Mouse (Mus musculus) midbrain, embryonic 12.5 days (tissue): ENCODE results near the gene Zc3h10. TPM values are rescaled to one million over a fixed set of nuclear protein-coding genes. Genes with fewer than 3 reads are reported as not detected.
"Not testable (repeated sequence)": the region's sequence is repeated elsewhere in the genome, so short reads cannot be mapped to it uniquely, and the experiment has no call there.

Source experiments
- ATAC-seq: fragments of 200-750 bp; cut with Nextera tagmentation; 2 replicates; pipeline ENCODE4 v1.8.0; 2017; ENCODE audit warnings: low read depth, moderate TSS enrichment, moderate library complexity; ENCODE audit not compliant: low FRiP score
- H3K27ac ChIP-seq: fragments of 300-500 bp; sonication (generic); replicated peaks from 2 replicates; pipeline ENCODE4 v1.5.1; 2016; ENCODE audit warnings: mild to moderate bottlenecking
- H3K27me3 ChIP-seq: fragments of 300-500 bp; sonication (generic); 2 replicates; pipeline ENCODE4 v1.6.1; 2016; ENCODE audit warnings: mild to moderate bottlenecking
- H3K36me3 ChIP-seq: fragments of 300-500 bp; sonication (generic); 2 replicates; pipeline ENCODE4 v1.6.1; 2016
- H3K4me1 ChIP-seq: fragments of 300-500 bp; sonication (generic); 2 replicates; pipeline ENCODE4 v1.6.1; 2016
- H3K4me2 ChIP-seq: fragments of 300-500 bp; sonication (generic); replicated peaks from 2 replicates; pipeline ENCODE4 v1.6.1; 2016; ENCODE audit warnings: mild to moderate bottlenecking, moderate library complexity
- H3K4me3 ChIP-seq: fragments of 300-500 bp; sonication (generic); 2 replicates; pipeline ENCODE4 v1.5.1; 2016; ENCODE audit warnings: mild to moderate bottlenecking
- H3K9ac ChIP-seq: fragments of 300-500 bp; sonication (generic); replicated peaks from 2 replicates; pipeline ENCODE4 v1.6.1; 2016; ENCODE audit warnings: mild to moderate bottlenecking, moderate library complexity
- H3K9me3 ChIP-seq: fragments of 300-500 bp; sonication (generic); 2 replicates; pipeline ENCODE4 v1.6.1; 2016; ENCODE audit warnings: mild to moderate bottlenecking
- WGBS: fragments of 180-500 bp; shearing (Covaris S2); methylation state at CpG from one replicate; pipeline ENCODE4 v1.1.7; 2016; 5-methylcytosine and 5-hydroxymethylcytosine counted together
- polyA plus RNA-seq: library from polyadenylated mRNA; unstranded; fragments of >200 nt; fragmentation: Nextera tagmentation; extraction: Ambion mirVana; gene quantifications from 2 replicates; pipeline ENCODE4 v1.2.1, GENCODE M21; 2016

Zc3h10 gene
- polyA plus RNA-seq, 1 experiment from 2014 or later: 22.5 TPM

- WGBS: 12% methylated on average over 20 of the region's 20 CpGs
- Histone ChIP-seq H3K9me3 (no peaks in the 10 kb centered on the region), H3K4me2 (no peak overlapping the region), H3K27ac (no peak overlapping the region), H3K27me3 (peaks cover 42% of the 10 kb centered on the region), H3K36me3 (peaks cover 6% of the 10 kb centered on the region; the same call in 1 of the 2 replicates), H3K4me1 (no peaks in the 10 kb centered on the region), H3K4me3 (no peak overlapping the region), H3K9ac (no peak overlapping the region)
- no peak for ATAC-seq
Observed at GRCm38 (mm10) chr10:128516029-128516428, 31.5 kb downstream of the Zc3h10 start.

GRCm38 (mm10) chr10:128515044-128515443 lies 32.5 kb downstream of the Zc3h10 start:
- peaks cover 13% of the 10 kb centered on the region for H3K36me3 ChIP-seq
- H3K27me3 ChIP-seq: peaks cover 42% of the 10 kb centered on the region
- H3K4me3 ChIP-seq: no peak overlapping the region
- no peak for ATAC-seq
- H3K4me1 ChIP-seq: no peaks in the 10 kb centered on the region
- WGBS: 84% methylated on average over 4 of the region's 4 CpGs
- no peak overlapping the region for H3K9ac ChIP-seq
- no peak overlapping the region for H3K4me2 ChIP-seq
- no peak overlapping the region for H3K27ac ChIP-seq
- no peaks in the 10 kb centered on the region for H3K9me3 ChIP-seq

GRCm38 (mm10) chr10:128511761-128512160 lies 35.8 kb downstream of the Zc3h10 start:
- Histone ChIP-seq H3K36me3 (peaks cover 15% of the 10 kb centered on the region; the same call in 1 of the 2 replicates), H3K4me2 (no peak overlapping the region)
- 85% methylated on average over 12 of the region's 12 CpGs for WGBS

GRCm38 (mm10) chr10:128511189-128511588 lies 36.4 kb downstream of the Zc3h10 start:
- no peak for ATAC-seq
- no peak overlapping the region for H3K9ac ChIP-seq
- no peaks in the 10 kb centered on the region for H3K4me1 ChIP-seq
- H3K27me3 ChIP-seq: peaks cover 13% of the 10 kb centered on the region
- H3K36me3 ChIP-seq: peaks cover 15% of the 10 kb centered on the region; the same call in 1 of the 2 replicates
- 90% methylated on average over 9 of the region's 9 CpGs for WGBS
- H3K27ac ChIP-seq: no peak overlapping the region
- H3K4me3 ChIP-seq: no peak overlapping the region
- H3K4me2 ChIP-seq: no peak overlapping the region
- no peaks in the 10 kb centered on the region for H3K9me3 ChIP-seq

More at GRCm38 (mm10) chr10:128511761-128512160, 35.8 kb downstream of the Zc3h10 start:
- H3K9ac ChIP-seq: no peak overlapping the region
- peaks cover 19% of the 10 kb centered on the region for H3K27me3 ChIP-seq
- no peaks in the 10 kb centered on the region for H3K9me3 ChIP-seq
- ATAC-seq: no peak
- no peak overlapping the region for H3K27ac ChIP-seq
- H3K4me3 ChIP-seq: no peak overlapping the region
- no peaks in the 10 kb centered on the region for H3K4me1 ChIP-seq

- ATAC-seq: no peak
- H3K36me3 ChIP-seq: peaks cover 15% of the 10 kb centered on the region; the same call in 1 of the 2 replicates
- no peak overlapping the region for H3K4me2 ChIP-seq
- H3K27me3 ChIP-seq: peaks cover 5% of the 10 kb centered on the region
- H3K27ac ChIP-seq: no peak overlapping the region
- no peak overlapping the region for H3K9ac ChIP-seq
- no peaks in the 10 kb centered on the region for H3K4me1 ChIP-seq
- H3K9me3 ChIP-seq: 0 out of 2 replicates have a peak, but pooled peaks cover 4% of the 10 kb centered on the region
- WGBS: 86% methylated on average over 11 of the region's 11 CpGs
- H3K4me3 ChIP-seq: no peak overlapping the region
Observed at GRCm38 (mm10) chr10:128510301-128510700, 37.3 kb downstream of the Zc3h10 start.

- H3K27ac ChIP-seq: no peak overlapping the region
- no peak overlapping the region for H3K4me3 ChIP-seq
- peaks cover under 1% of the 10 kb centered on the region; the same call in 1 of the 2 replicates for H3K27me3 ChIP-seq
- H3K9me3 ChIP-seq: 0 out of 2 replicates have a peak, but pooled peaks cover 4% of the 10 kb centered on the region
- no peak overlapping the region for H3K4me2 ChIP-seq
- H3K4me1 ChIP-seq: no peaks in the 10 kb centered on the region
- 88% methylated on average over 4 of the region's 4 CpGs for WGBS
- ATAC-seq: no peak
- H3K9ac ChIP-seq: no peak overlapping the region
- peaks cover 12% of the 10 kb centered on the region; the same call in 1 of the 2 replicates for H3K36me3 ChIP-seq
Observed at GRCm38 (mm10) chr10:128509831-128510230, 37.7 kb downstream of the Zc3h10 start.

- Histone ChIP-seq H3K27me3 (no peaks in the 10 kb centered on the region), H3K4me2 (no peak overlapping the region), H3K4me3 (no peak overlapping the region), H3K9ac (no peak overlapping the region), H3K9me3 (0 out of 2 replicates have a peak, but pooled peaks cover 4% of the 10 kb centered on the region), H3K4me1 (no peaks in the 10 kb centered on the region), H3K36me3 (peaks cover 12% of the 10 kb centered on the region; the same call in 1 of the 2 replicates), H3K27ac (no peak overlapping the region)
- ATAC-seq: no peak
- 89% methylated on average over 9 of the region's 9 CpGs for WGBS
Observed at GRCm38 (mm10) chr10:128509203-128509602, 38.4 kb downstream of the Zc3h10 start.

- Histone ChIP-seq H3K36me3 (peaks cover 12% of the 10 kb centered on the region; the same call in 1 of the 2 replicates), H3K9me3 (0 out of 2 replicates have a peak, but pooled peaks cover 4% of the 10 kb centered on the region), H3K4me2 (no peak overlapping the region), H3K27ac (no peak overlapping the region), H3K27me3 (no peaks in the 10 kb centered on the region), H3K4me1 (no peaks in the 10 kb centered on the region), H3K9ac (no peak overlapping the region), H3K4me3 (no peak overlapping the region)
- 84% methylated on average over 9 of the region's 9 CpGs for WGBS
- no peak for ATAC-seq
Observed at GRCm38 (mm10) chr10:128508260-128508659, 39.3 kb downstream of the Zc3h10 start.

- Histone ChIP-seq H3K9me3 (0 out of 2 replicates have a peak, but pooled peaks cover 4% of the 10 kb centered on the region), H3K36me3 (peaks cover 12% of the 10 kb centered on the region; the same call in 1 of the 2 replicates), H3K27ac (no peak overlapping the region), H3K27me3 (no peaks in the 10 kb centered on the region), H3K4me2 (no peak overlapping the region), H3K4me1 (no peaks in the 10 kb centered on the region), H3K9ac (no peak overlapping the region), H3K4me3 (no peak overlapping the region)
- WGBS: 93% methylated on average over 14 of the region's 14 CpGs
- no peak for ATAC-seq
Observed at GRCm38 (mm10) chr10:128505974-128506373, 41.6 kb downstream of the Zc3h10 start.

- not testable (repeated sequence) for ATAC-seq, H3K4me2 ChIP-seq, H3K27ac ChIP-seq, H3K27me3 ChIP-seq, H3K4me1 ChIP-seq, H3K9ac ChIP-seq, H3K9me3 ChIP-seq, H3K4me3 ChIP-seq, H3K36me3 ChIP-seq
- WGBS: 88% methylated on average over 5 of the region's 5 CpGs
Observed at GRCm38 (mm10) chr10:128505371-128505667, 42.3 kb downstream of the Zc3h10 start.

- ATAC-seq: no peak
- Histone ChIP-seq H3K4me2 (no peak overlapping the region), H3K27ac (no peak overlapping the region), H3K27me3 (no peaks in the 10 kb centered on the region), H3K4me1 (no peaks in the 10 kb centered on the region), H3K9me3 (0 out of 2 replicates have a peak, but pooled peaks cover 4% of the 10 kb centered on the region), H3K4me3 (no peak overlapping the region), H3K9ac (no peak overlapping the region), H3K36me3 (0 out of 2 replicates have a peak, but pooled peaks cover 2% of the 10 kb centered on the region)
- WGBS: 87% methylated on average over 9 of the region's 9 CpGs
Observed at GRCm38 (mm10) chr10:128504641-128505370, 42.8 kb downstream of the Zc3h10 start.

- H3K4me1 ChIP-seq: peaks cover 6% of the 10 kb centered on the region
- no peaks in the 10 kb centered on the region for H3K27me3 ChIP-seq
- 82% methylated on average over 3 of the region's 3 CpGs for WGBS
- H3K27ac ChIP-seq: no peak overlapping the region
- no peaks in the 10 kb centered on the region for H3K36me3 ChIP-seq
- 0 out of 2 replicates have a peak, but pooled peaks cover 4% of the 10 kb centered on the region for H3K9me3 ChIP-seq
- no peak overlapping the region for H3K9ac ChIP-seq
- no peak for ATAC-seq
- no peak overlapping the region for H3K4me2 ChIP-seq
- H3K4me3 ChIP-seq: no peak overlapping the region
Observed at GRCm38 (mm10) chr10:128504012-128504411, 43.6 kb downstream of the Zc3h10 start.
